Mouse (Mus musculus): Measurements from ENCODE around the gene Flot1. TPM values are rescaled to one million over a fixed set of nuclear protein-coding genes. Genes with fewer than 3 reads are reported as not detected.
A peak's percentile ranks its signal among the peaks of the same experiment; 100 is the strongest.

Gene Flot1
- total and polyA plus RNA-seq, 3 experiments = 68.5 to 93.5 (median 84.9) TPM

GRCm38 (mm10) chr17:35832400-35833238 lies 9.6 kb downstream of the Flot1 start:
- no peak for DNase-seq (ENCODE audit: low spot score)
- no peaks in the 10 kb centered on the region for H3K9me3 ChIP-seq (replicated peaks)
- ATAC-seq (ENCODE audit: extremely low read depth, insufficient number of reproducible peaks, low FRiP score, poor library complexity, severe bottlenecking) = no peak
- H3K27me3 ChIP-seq (ENCODE audit: insufficient read depth, low read length) = no peaks in the 10 kb centered on the region
- peaks cover 92% of the 10 kb centered on the region for H3K36me3 ChIP-seq (replicated peaks)
- H3K4me1 ChIP-seq (ENCODE audit: insufficient read depth, low read depth, low read length) = peaks cover 63% of the 10 kb centered on the region
- no peak overlapping the region for H3K4me3 ChIP-seq (ENCODE audit: low read depth, low read length)
- no peak; the same call in none of the 2 replicates for TF ChIP-seq POLR2AphosphoS5 (IDR thresholded peaks at IDR 0.05; ENCODE audit: insufficient replicate concordance, low read depth, low read length)
- TF ChIP-seq TAL1 (conservative IDR thresholded peaks at IDR 0.05; ENCODE audit: low read depth, low read length) = no peak
- TF ChIP-seq GATA1 (IDR thresholded peaks at IDR 0.05; ENCODE audit: borderline replicate concordance, low read length) = no peak
- TF ChIP-seq GATA2 (IDR thresholded peaks at IDR 0.05; ENCODE audit: borderline replicate concordance, low read depth, low read length) = no peak
- no peak for TF ChIP-seq CTCF (IDR thresholded peaks at IDR 0.05; ENCODE audit: low read depth, low read length)

GRCm38 (mm10) chr17:35833239-35833751 lies 10.3 kb downstream of the Flot1 start:
- TF ChIP-seq CTCF (IDR thresholded peaks at IDR 0.05; ENCODE audit: low read depth, low read length) (no peak), POLR2AphosphoS5 (IDR thresholded peaks at IDR 0.05; ENCODE audit: insufficient replicate concordance, low read depth, low read length) (0 out of 2 replicates have a peak, but pooled peaks have one; percentile 76)
- Histone ChIP-seq H3K4me1 (ENCODE audit: insufficient read depth, low read depth, low read length) (peaks cover 63% of the 10 kb centered on the region), H3K36me3 (replicated peaks) (peaks cover 85% of the 10 kb centered on the region), H3K9me3 (replicated peaks) (no peaks in the 10 kb centered on the region), H3K4me3 (ENCODE audit: low read depth, low read length) (no peak overlapping the region), H3K27me3 (ENCODE audit: insufficient read depth, low read length) (no peaks in the 10 kb centered on the region)
- DNase-seq (ENCODE audit: low spot score) (no peak), ATAC-seq (ENCODE audit: extremely low read depth, insufficient number of reproducible peaks, low FRiP score, poor library complexity, severe bottlenecking) (no peak)

GRCm38 (mm10) chr17:35833894-35834293 lies 10.9 kb downstream of the Flot1 start:
- Histone ChIP-seq H3K9me3 (replicated peaks) (no peaks in the 10 kb centered on the region), H3K4me1 (ENCODE audit: insufficient read depth, low read depth, low read length) (peaks cover 62% of the 10 kb centered on the region), H3K27me3 (ENCODE audit: insufficient read depth, low read length) (no peaks in the 10 kb centered on the region), H3K4me3 (ENCODE audit: low read depth, low read length) (no peak overlapping the region; the same call in 1 of the 2 replicates), H3K36me3 (replicated peaks) (peaks cover 81% of the 10 kb centered on the region)
- no peak for TF ChIP-seq GATA2 (IDR thresholded peaks at IDR 0.05; ENCODE audit: borderline replicate concordance, low read depth, low read length)
- no peak for TF ChIP-seq CTCF (IDR thresholded peaks at IDR 0.05; ENCODE audit: low read depth, low read length)
- no peak for TF ChIP-seq GATA1 (IDR thresholded peaks at IDR 0.05; ENCODE audit: borderline replicate concordance, low read length)
- no peak for DNase-seq (ENCODE audit: low spot score)
- ATAC-seq (ENCODE audit: extremely low read depth, insufficient number of reproducible peaks, low FRiP score, poor library complexity, severe bottlenecking) = no peak

DNA sequence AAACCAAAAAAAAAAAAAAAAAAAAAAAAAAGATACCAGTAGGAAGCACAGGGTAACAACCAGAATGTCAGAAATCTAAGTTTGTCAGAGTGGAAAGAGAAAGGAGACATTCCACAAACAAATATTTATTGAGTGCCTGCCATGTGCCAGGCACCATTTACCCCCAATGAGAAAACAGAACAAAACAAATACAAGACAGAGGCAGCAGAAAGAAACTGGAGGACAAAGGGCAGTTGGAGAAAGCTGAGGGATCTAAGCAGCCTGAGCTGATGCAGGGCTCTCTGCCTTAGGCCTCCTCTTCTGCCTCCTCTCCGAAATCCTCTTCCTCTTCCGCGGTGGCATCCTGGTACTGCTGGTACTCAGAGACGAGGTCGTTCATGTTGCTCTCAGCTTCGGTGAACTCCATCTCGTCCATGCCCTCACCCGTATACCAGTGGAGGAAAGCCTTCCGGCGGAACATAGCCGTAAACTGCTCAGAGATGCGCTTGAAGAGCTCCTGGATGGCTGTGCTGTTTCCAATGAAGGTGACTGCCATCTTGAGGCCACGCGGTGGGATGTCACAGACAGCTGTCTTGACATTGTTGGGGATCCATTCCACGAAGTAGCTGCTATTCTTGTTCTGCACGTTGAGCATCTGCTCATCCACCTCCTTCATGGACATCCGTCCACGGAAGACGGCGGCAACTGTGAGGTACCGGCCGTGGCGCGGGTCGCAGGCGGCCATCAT lies 11.8 kb downstream of the Flot1 start:
- TF ChIP-seq TAL1 (conservative IDR thresholded peaks at IDR 0.05; ENCODE audit: low read depth, low read length) (no peak), CTCF (IDR thresholded peaks at IDR 0.05; ENCODE audit: low read depth, low read length) (0 out of 2 replicates have a peak, but pooled peaks have one; percentile 24), GATA1 (IDR thresholded peaks at IDR 0.05; ENCODE audit: borderline replicate concordance, low read length) (no peak), POLR2AphosphoS5 (IDR thresholded peaks at IDR 0.05; ENCODE audit: insufficient replicate concordance, low read depth, low read length) (0 out of 2 replicates have a peak, but pooled peaks have one; percentile 72)
- no peak for ATAC-seq (ENCODE audit: extremely low read depth, insufficient number of reproducible peaks, low FRiP score, poor library complexity, severe bottlenecking)
- DNase-seq (ENCODE audit: low spot score) = no peak
- Histone ChIP-seq H3K36me3 (replicated peaks) (peaks cover 71% of the 10 kb centered on the region), H3K9me3 (replicated peaks) (no peaks in the 10 kb centered on the region), H3K4me3 (ENCODE audit: low read depth, low read length) (peak overlapping the region; percentile 73), H3K4me1 (ENCODE audit: insufficient read depth, low read depth, low read length) (peaks cover 62% of the 10 kb centered on the region), H3K27me3 (ENCODE audit: insufficient read depth, low read length) (no peaks in the 10 kb centered on the region)

- Histone ChIP-seq H3K4me1 (ENCODE audit: insufficient read depth, low read depth, low read length) (peaks cover 59% of the 10 kb centered on the region), H3K36me3 (replicated peaks) (peaks cover 64% of the 10 kb centered on the region)
- no peak for ATAC-seq (ENCODE audit: extremely low read depth, insufficient number of reproducible peaks, low FRiP score, poor library complexity, severe bottlenecking)
Observed at GRCm38 (mm10) chr17:35835424-35836140, 12.6 kb downstream of the Flot1 start.

More at GRCm38 (mm10) chr17:35835424-35836140, 12.6 kb downstream of the Flot1 start:
- Histone ChIP-seq H3K27me3 (ENCODE audit: insufficient read depth, low read length) (no peaks in the 10 kb centered on the region), H3K9me3 (replicated peaks) (no peaks in the 10 kb centered on the region), H3K4me3 (ENCODE audit: low read depth, low read length) (peak overlapping the region; percentile 73)
- DNase-seq (ENCODE audit: low spot score) = no peak
- TF ChIP-seq GATA2 (IDR thresholded peaks at IDR 0.05; ENCODE audit: borderline replicate concordance, low read depth, low read length) = no peak
- no peak for TF ChIP-seq POLR2AphosphoS5 (IDR thresholded peaks at IDR 0.05; ENCODE audit: insufficient replicate concordance, low read depth, low read length)

Data from G1E (cell line).